Mouse (Mus musculus) CD4-positive naive resting alpha-beta T cell, adult 57 days (primary cell): ENCODE data around the gene Klk15. TPM values are rescaled to one million over a fixed set of nuclear protein-coding genes. Genes with fewer than 3 reads are reported as not detected.

Source experiments
- total RNA-seq: library from RNA; stranded (reverse); gene quantifications from one replicate; pipeline ENCODE4 v1.2.4, GENCODE M21; 2023

The Klk15 gene
- total RNA-seq, result not detected

GRCm38 (mm10) chr7:43933440-43933839, at the start of gene Klk15:
Klk15 (plus strand) TSS chr7:43933740.

GRCm38 (mm10) chr7:43950364-43950763, 16.8 kb downstream of the Klk15 start, which contains the start of gene Klk1b8:
Klk1b8 (plus strand) TSS chr7:43950664.

GRCm38 (mm10) chr7:43966451-43966850, 32.9 kb downstream of the Klk15 start, which contains the start of gene Klk1b1:
Klk1b1 (plus strand) TSS chr7:43966751.

GRCm38 (mm10) chr7:43975761-43976160, 42.2 kb downstream of the Klk15 start, which contains the start of gene Klk1b9:
Klk1b9 (plus strand) TSS chr7:43976061.

Other genes with a start within 250 kb of the Klk15 start
- not detected for gene Klk14, start 243.3 kb upstream of the Klk15 start, total RNA-seq
- gene Klk13, start 221.2 kb upstream of the Klk15 start, total RNA-seq, result not detected
- gene Klk12, start 164.8 kb upstream of the Klk15 start, total RNA-seq, result not detected
- not detected for gene Klk11, start 159.1 kb upstream of the Klk15 start, total RNA-seq
- gene Klk10, start 152.7 kb upstream of the Klk15 start, total RNA-seq, result not detected
- gene Klk9, start 141.8 kb upstream of the Klk15 start, total RNA-seq, result not detected
- 123 TPM for gene Klk8, start 136.2 kb upstream of the Klk15 start, total RNA-seq
- gene Klk7, start 122.4 kb upstream of the Klk15 start, total RNA-seq, result 0.41 TPM
- not detected for gene Klk6, start 109.2 kb upstream of the Klk15 start, total RNA-seq
- not detected for gene Klk5, start 91.8 kb upstream of the Klk15 start, total RNA-seq
- not detected for gene Klk4, start 52.6 kb upstream of the Klk15 start, total RNA-seq
- gene Klk1b8, start 16.9 kb downstream of the Klk15 start, total RNA-seq, result not detected
- gene Klk1b1, start 33.0 kb downstream of the Klk15 start, total RNA-seq, result not detected
- gene Klk1b9, start 42.3 kb downstream of the Klk15 start, total RNA-seq, result not detected
- not detected for gene Klk1b11, start 62.1 kb downstream of the Klk15 start, total RNA-seq
- not detected for gene Klk1b26, start 78.4 kb downstream of the Klk15 start, total RNA-seq
- not detected for gene Klk1b27, start 118.5 kb downstream of the Klk15 start, total RNA-seq
- not detected for gene Klk1b21, start 168.6 kb downstream of the Klk15 start, total RNA-seq
- not detected for gene Klk1b22, start 178.9 kb downstream of the Klk15 start, total RNA-seq
- gene Klk1b16, start 203.0 kb downstream of the Klk15 start, total RNA-seq, result not detected